Mouse (Mus musculus) splenic B cell, adult 2 months (primary cell): Measurements from ENCODE around the gene Mthfd1.

Source experiments
- DNase-seq: peaks from one replicate; pipeline ENCODE4 v3.0.0-alpha.2; 2011; ENCODE audit warnings: low read depth, low spot score
- H3K27me3 ChIP-seq: 2 replicates; pipeline ENCODE4 v1.6.1; 2012; ENCODE audit warnings: mild to moderate bottlenecking, low read length, moderate library complexity, mixed read lengths; ENCODE audit not compliant: control insufficient read depth, poor library complexity, insufficient read depth, severe bottlenecking
- H3K36me3 ChIP-seq: 2 replicates; pipeline ENCODE4 v1.6.1; 2012; ENCODE audit warnings: mild to moderate bottlenecking, low read length, moderate library complexity, mixed read lengths; ENCODE audit not compliant: control insufficient read depth, poor library complexity, insufficient read depth, severe bottlenecking

Mthfd1 gene

GRCm38 (mm10) chr12:76326437-76327220, 71.5 kb downstream of the Mthfd1 start:
- Histone ChIP-seq H3K36me3 (no peaks in the 10 kb centered on the region), H3K27me3 (no peaks in the 10 kb centered on the region)
- no peak for DNase-seq

GRCm38 (mm10) chr12:76328567-76329354, 73.7 kb downstream of the Mthfd1 start:
- peak; percentile 61 for DNase-seq
- Histone ChIP-seq H3K27me3 (no peaks in the 10 kb centered on the region), H3K36me3 (no peaks in the 10 kb centered on the region)

GRCm38 (mm10) chr12:76333688-76334087, 78.6 kb downstream of the Mthfd1 start:
- Histone ChIP-seq H3K36me3 (no peaks in the 10 kb centered on the region), H3K27me3 (no peaks in the 10 kb centered on the region)
- DNase-seq, result peak; percentile 18

- DNase-seq, result no peak
- no peaks in the 10 kb centered on the region for H3K27me3 ChIP-seq
- H3K36me3 ChIP-seq, result no peaks in the 10 kb centered on the region
Observed at GRCm38 (mm10) chr12:76335641-76336040, 80.5 kb downstream of the Mthfd1 start.

- Histone ChIP-seq H3K36me3 (no peaks in the 10 kb centered on the region), H3K27me3 (no peaks in the 10 kb centered on the region)
- no peak for DNase-seq
Observed at GRCm38 (mm10) chr12:76336111-76336965, 81.2 kb downstream of the Mthfd1 start.

GRCm38 (mm10) chr12:76341080-76341479, 86.0 kb downstream of the Mthfd1 start:
- peak; percentile 83 for DNase-seq
- Histone ChIP-seq H3K27me3 (no peaks in the 10 kb centered on the region), H3K36me3 (0 out of 2 replicates have a peak, but pooled peaks cover 2% of the 10 kb centered on the region)

GRCm38 (mm10) chr12:76345759-76346455, 90.8 kb downstream of the Mthfd1 start:
- Histone ChIP-seq H3K36me3 (peaks cover 2% of the 10 kb centered on the region; the same call in 1 of the 2 replicates), H3K27me3 (no peaks in the 10 kb centered on the region)
- peak; percentile 71 for DNase-seq

GRCm38 (mm10) chr12:76349680-76350220, 94.7 kb downstream of the Mthfd1 start:
- no peaks in the 10 kb centered on the region for H3K27me3 ChIP-seq
- DNase-seq, result no peak
- peaks cover 2% of the 10 kb centered on the region; the same call in 1 of the 2 replicates for H3K36me3 ChIP-seq

GRCm38 (mm10) chr12:76360868-76361267, 105.8 kb downstream of the Mthfd1 start:
- no peak for DNase-seq
- H3K36me3 ChIP-seq, result no peaks in the 10 kb centered on the region
- H3K27me3 ChIP-seq, result no peaks in the 10 kb centered on the region

GRCm38 (mm10) chr12:76361405-76362302, 106.6 kb downstream of the Mthfd1 start:
- DNase-seq, result peak; percentile 46
- H3K36me3 ChIP-seq, result no peaks in the 10 kb centered on the region

GRCm38 (mm10) chr12:76362303-76362676, 107.2 kb downstream of the Mthfd1 start:
- DNase-seq, result peak; percentile 49
- no peaks in the 10 kb centered on the region for H3K36me3 ChIP-seq
- H3K27me3 ChIP-seq, result no peaks in the 10 kb centered on the region

More at GRCm38 (mm10) chr12:76361405-76362302, 106.6 kb downstream of the Mthfd1 start:
- H3K27me3 ChIP-seq, result no peaks in the 10 kb centered on the region

GRCm38 (mm10) chr12:76366276-76366675, 111.2 kb downstream of the Mthfd1 start:
- no peak for DNase-seq

More at GRCm38 (mm10) chr12:76366276-76366675, 111.2 kb downstream of the Mthfd1 start:
- Histone ChIP-seq H3K27me3 (no peaks in the 10 kb centered on the region), H3K36me3 (no peaks in the 10 kb centered on the region)
